Mouse (Mus musculus) central nervous system, embryonic 18 days (tissue): ENCODE data around the gene Trdmt1. TPM values are rescaled to one million over a fixed set of nuclear protein-coding genes. Genes with fewer than 3 reads are reported as not detected.

Experiments used
- polyA plus RNA-seq: library from polyadenylated mRNA; depleted of rRNA; stranded (reverse); fragments of >200 nt; gene quantifications from 2 replicates; pipeline ENCODE4 v1.2.3, GENCODE M21; 2012; rRNA removed

Trdmt1 gene
- polyA plus RNA-seq = 7.1 and 9.6 TPM in 2 replicates

GRCm38 (mm10) chr2:13544193-13544824, at the start of gene Trdmt1:
Trdmt1 (minus strand) TSS chr2:13544668.

GRCm38 (mm10) chr2:13573408-13574065, 29.1 kb upstream of the Trdmt1 start, which contains the start of gene Vim:
Vim (plus strand) TSS chr2:13573927.

GRCm38 (mm10) chr2:13491734-13492133, 52.7 kb downstream of the Trdmt1 start, which contains the start of gene Cubn:
Cubn (minus strand) TSS chr2:13491813.

Other genes with a start within 250 kb of the Trdmt1 start
- gene Cubn, start 52.9 kb downstream of the Trdmt1 start, polyA plus RNA-seq = 0.35 and 0.63 TPM in 2 replicates
- gene Vim, start 29.3 kb upstream of the Trdmt1 start, polyA plus RNA-seq = 456 and 497 TPM in 2 replicates
- gene St8sia6, start 249.4 kb upstream of the Trdmt1 start, polyA plus RNA-seq = 0.70 and 0.88 TPM in 2 replicates